Mouse (Mus musculus) limb, embryonic 15.5 days (tissue): ENCODE data around the gene Defb47. TPM values are rescaled to one million over a fixed set of nuclear protein-coding genes. Genes with fewer than 3 reads are reported as not detected.
A peak's percentile ranks its signal among the peaks of the same experiment; 100 is the strongest.

Experiments
- ATAC-seq: fragments of 200-750 bp; cut with Nextera tagmentation; 2 replicates; pipeline ENCODE4 v1.8.0; 2017; ENCODE audit warnings: low read depth, moderate TSS enrichment; ENCODE audit not compliant: insufficient number of reproducible peaks, low FRiP score, low TSS enrichment
- H3K27ac ChIP-seq: fragments of 300-500 bp; sonication (generic); 2 replicates; pipeline ENCODE4 v1.5.1; 2015; ENCODE audit warnings: moderate library complexity, mild to moderate bottlenecking, inconsistent platforms
- H3K27me3 ChIP-seq: fragments of 300-500 bp; sonication (generic); 2 replicates; pipeline ENCODE4 v1.6.1; 2015; ENCODE audit warnings: inconsistent platforms
- H3K36me3 ChIP-seq: fragments of 300-500 bp; sonication (generic); 2 replicates; pipeline ENCODE4 v1.6.1; 2015; ENCODE audit warnings: inconsistent platforms
- H3K4me1 ChIP-seq: fragments of 300-500 bp; sonication (generic); 2 replicates; pipeline ENCODE4 v1.6.1; 2015; ENCODE audit warnings: inconsistent platforms
- H3K4me2 ChIP-seq: fragments of 300-500 bp; sonication (generic); 2 replicates; pipeline ENCODE4 v1.6.1; 2015; ENCODE audit warnings: mild to moderate bottlenecking, inconsistent platforms
- H3K4me3 ChIP-seq: fragments of 300-500 bp; sonication (generic); 2 replicates; pipeline ENCODE4 v1.5.1; 2015; ENCODE audit warnings: mild to moderate bottlenecking, inconsistent platforms
- H3K9ac ChIP-seq: fragments of 300-500 bp; sonication (generic); 2 replicates; pipeline ENCODE4 v1.6.1; 2015; ENCODE audit warnings: inconsistent platforms
- H3K9me3 ChIP-seq: fragments of 300-500 bp; sonication (generic); 2 replicates; pipeline ENCODE4 v1.6.1; 2016; ENCODE audit warnings: inconsistent platforms
- WGBS: fragments of 180-500 bp; shearing (Covaris S2); methylation state at CpG from one replicate; pipeline ENCODE4 v1.1.7; 2015; 5-methylcytosine and 5-hydroxymethylcytosine counted together
- polyA plus RNA-seq: library from polyadenylated mRNA; unstranded; fragments of >200 nt; fragmentation: Nextera tagmentation; extraction: Ambion mirVana; gene quantifications from 2 replicates; pipeline ENCODE4 v1.2.1, GENCODE M21; 2015

The Defb47 gene
- polyA plus RNA-seq: not detected in 2 replicates

DNA sequence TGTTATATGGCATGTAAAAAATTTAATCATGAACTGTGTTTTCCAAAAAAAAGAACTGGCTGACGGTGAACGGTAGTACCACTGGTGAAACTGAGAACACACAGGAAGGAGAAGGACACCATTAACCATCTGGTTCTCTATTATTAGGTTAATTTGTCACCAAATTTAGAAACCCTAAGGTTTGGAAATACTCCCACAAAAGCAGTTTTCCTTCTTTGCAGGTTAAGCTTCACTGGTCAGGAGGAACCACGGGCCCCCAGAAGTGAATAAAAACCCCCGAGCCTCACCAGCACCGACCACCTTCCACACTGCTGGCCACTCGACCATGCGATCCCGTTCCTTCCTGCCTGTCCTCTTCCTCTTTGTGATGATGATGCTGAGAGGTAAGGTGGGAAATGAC, at the start of gene Defb47:
Gene Defb47 (plus strand): TSS at position 301 of the 400 bp plus-strand sequence.
- H3K27ac ChIP-seq: no peak within 1 kb of the TSS
- no peaks in the 10 kb centered on the region for H3K27me3 ChIP-seq
- ATAC-seq: no peak
- H3K9me3 ChIP-seq: no peaks in the 10 kb centered on the region
- no peaks in the 10 kb centered on the region for H3K36me3 ChIP-seq
- no peak within 1 kb of the TSS for H3K4me3 ChIP-seq
- no peak within 1 kb of the TSS for H3K4me2 ChIP-seq
- H3K9ac ChIP-seq: no peak within 1 kb of the TSS
- H3K4me1 ChIP-seq: no peaks in the 10 kb centered on the region
- 79% methylated on average over 8 of the region's 8 CpGs for WGBS

GRCm38 (mm10) chr14:62956091-62956490, 41.8 kb upstream of the Defb47 start:
- no peak for ATAC-seq
- no peak overlapping the region for H3K4me3 ChIP-seq
- H3K27ac ChIP-seq: no peak overlapping the region
- no peaks in the 10 kb centered on the region for H3K27me3 ChIP-seq
- no peak overlapping the region for H3K4me2 ChIP-seq
- no peaks in the 10 kb centered on the region for H3K4me1 ChIP-seq
- WGBS: 90% methylated on average over 9 of the region's 9 CpGs
- H3K9me3 ChIP-seq: no peaks in the 10 kb centered on the region
- H3K9ac ChIP-seq: no peak overlapping the region
- peaks cover 58% of the 10 kb centered on the region for H3K36me3 ChIP-seq

GRCm38 (mm10) chr14:62963632-62964031, 34.2 kb upstream of the Defb47 start:
- H3K4me1 ChIP-seq: peaks cover 7% of the 10 kb centered on the region; the same call in 1 of the 2 replicates
- peaks cover 4% of the 10 kb centered on the region for H3K36me3 ChIP-seq
- no peaks in the 10 kb centered on the region for H3K27me3 ChIP-seq
- WGBS: 76% methylated on average over 4 of the region's 4 CpGs
- H3K9ac ChIP-seq: no peak overlapping the region
- no peaks in the 10 kb centered on the region for H3K9me3 ChIP-seq
- no peak overlapping the region for H3K4me2 ChIP-seq
- no peak overlapping the region for H3K27ac ChIP-seq
- ATAC-seq: no peak
- no peak overlapping the region for H3K4me3 ChIP-seq

GRCm38 (mm10) chr14:62965342-62965741, 32.5 kb upstream of the Defb47 start:
- ATAC-seq: no peak
- peaks cover 7% of the 10 kb centered on the region; the same call in 1 of the 2 replicates for H3K4me1 ChIP-seq
- H3K36me3 ChIP-seq: no peaks in the 10 kb centered on the region
- no peak overlapping the region for H3K4me3 ChIP-seq
- H3K4me2 ChIP-seq: no peak overlapping the region
- no peaks in the 10 kb centered on the region for H3K27me3 ChIP-seq
- no peak overlapping the region for H3K9ac ChIP-seq
- 76% methylated on average over 5 of the region's 5 CpGs for WGBS
- no peak overlapping the region for H3K27ac ChIP-seq
- H3K9me3 ChIP-seq: no peaks in the 10 kb centered on the region

GRCm38 (mm10) chr14:62965811-62966520, 31.9 kb upstream of the Defb47 start:
- Histone ChIP-seq H3K4me2 (peak overlapping the region; percentile 44), H3K4me1 (peaks cover 7% of the 10 kb centered on the region; the same call in 1 of the 2 replicates), H3K9ac (no peak overlapping the region), H3K9me3 (no peaks in the 10 kb centered on the region), H3K4me3 (peak overlapping the region; percentile 28), H3K36me3 (no peaks in the 10 kb centered on the region), H3K27me3 (no peaks in the 10 kb centered on the region), H3K27ac (no peak overlapping the region)
- ATAC-seq: no peak
- WGBS: 17% methylated on average over 15 of the region's 15 CpGs

- Histone ChIP-seq H3K4me3 (no peak overlapping the region), H3K4me2 (no peak overlapping the region), H3K9ac (no peak overlapping the region), H3K36me3 (no peaks in the 10 kb centered on the region), H3K9me3 (no peaks in the 10 kb centered on the region), H3K27me3 (no peaks in the 10 kb centered on the region), H3K4me1 (no peaks in the 10 kb centered on the region), H3K27ac (no peak overlapping the region)
- WGBS: 12% methylated on average over 5 of the region's 5 CpGs
- no peak for ATAC-seq
Observed at GRCm38 (mm10) chr14:62975046-62975445, 22.8 kb upstream of the Defb47 start.

DNA sequence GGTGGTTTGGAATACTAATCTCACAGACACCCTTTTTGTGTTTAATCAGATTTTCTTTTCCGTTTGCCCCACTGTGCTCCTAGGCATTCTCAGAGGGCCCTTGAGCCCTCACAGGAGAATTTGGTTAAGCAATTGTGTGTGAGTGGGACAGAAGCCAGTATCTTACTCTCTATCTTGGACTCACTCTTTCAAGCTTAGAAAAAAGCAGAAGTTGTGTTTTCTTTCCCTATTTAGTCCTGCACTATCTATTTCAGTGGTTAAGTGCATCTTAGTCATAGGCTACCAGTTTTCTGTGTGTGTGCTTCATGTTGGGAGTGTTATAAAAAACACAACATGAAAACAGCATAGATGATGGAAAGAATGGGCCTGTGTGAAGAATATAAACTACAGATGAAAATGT, 18.1 kb upstream of the Defb47 start:
- Histone ChIP-seq H3K4me2 (no peak overlapping the region), H3K36me3 (no peaks in the 10 kb centered on the region), H3K4me3 (no peak overlapping the region), H3K27me3 (no peaks in the 10 kb centered on the region), H3K9ac (no peak overlapping the region), H3K27ac (no peak overlapping the region), H3K4me1 (no peaks in the 10 kb centered on the region), H3K9me3 (no peaks in the 10 kb centered on the region)
- WGBS: 85% methylated on average over 1 of the region's 1 CpGs
- no peak for ATAC-seq

DNA sequence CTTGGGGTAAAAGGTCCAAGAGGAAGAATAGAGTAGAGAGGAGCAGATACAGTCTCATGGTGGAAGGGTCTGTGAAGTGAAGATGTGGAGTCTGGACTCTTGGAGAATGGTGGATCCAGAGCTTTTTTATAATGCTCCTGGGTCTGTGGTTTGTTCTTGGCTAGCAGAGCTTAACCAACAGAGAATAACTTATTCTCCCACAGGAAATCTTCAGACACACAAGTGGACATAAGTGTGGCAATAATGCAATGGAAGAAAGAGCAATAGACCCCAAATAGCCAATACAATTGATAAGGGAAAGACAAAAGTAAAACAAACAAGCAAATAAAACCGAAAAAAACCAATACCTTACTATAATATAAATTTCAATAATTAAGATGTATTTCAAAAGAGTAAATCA, 13.5 kb upstream of the Defb47 start, which contains the start of gene Defb48:
Gene Defb48 (minus strand): TSS at position 101 of the 400 bp plus-strand sequence.
- Histone ChIP-seq H3K9ac (no peak within 1 kb of the TSS), H3K27ac (no peak within 1 kb of the TSS), H3K4me3 (no peak within 1 kb of the TSS), H3K4me1 (no peaks in the 10 kb centered on the region), H3K27me3 (no peaks in the 10 kb centered on the region), H3K36me3 (no peaks in the 10 kb centered on the region), H3K9me3 (no peaks in the 10 kb centered on the region), H3K4me2 (no peak within 1 kb of the TSS)
- ATAC-seq: no peak
- 67% methylated on average over 1 of the region's 1 CpGs for WGBS

DNA sequence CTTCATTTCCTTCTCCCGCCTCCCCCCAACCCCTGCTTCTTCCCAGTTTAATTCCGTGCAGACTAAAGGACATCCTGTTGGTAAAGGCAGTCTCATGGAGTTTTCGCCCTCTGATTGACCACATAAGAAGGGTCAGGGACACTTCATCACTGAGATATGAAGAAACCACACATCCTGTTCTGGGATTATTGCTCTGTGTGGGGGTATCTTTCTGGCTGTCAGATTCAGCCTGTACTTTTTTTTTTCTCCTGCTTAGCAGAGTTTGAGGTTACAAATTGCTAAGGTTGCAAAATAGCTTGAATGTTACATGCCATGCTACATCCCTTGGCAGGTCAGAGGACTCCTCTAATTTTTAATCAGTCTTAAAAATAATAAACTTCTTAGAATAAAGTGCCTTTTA, 6.6 kb upstream of the Defb47 start:
- H3K4me2 ChIP-seq: no peak overlapping the region
- no peaks in the 10 kb centered on the region for H3K27me3 ChIP-seq
- H3K27ac ChIP-seq: no peak overlapping the region
- no peak for ATAC-seq
- H3K4me3 ChIP-seq: no peak overlapping the region
- no peaks in the 10 kb centered on the region for H3K4me1 ChIP-seq
- H3K9me3 ChIP-seq: no peaks in the 10 kb centered on the region
- H3K36me3 ChIP-seq: no peaks in the 10 kb centered on the region
- WGBS: 71% methylated on average over 3 of the region's 3 CpGs
- no peak overlapping the region for H3K9ac ChIP-seq

DNA sequence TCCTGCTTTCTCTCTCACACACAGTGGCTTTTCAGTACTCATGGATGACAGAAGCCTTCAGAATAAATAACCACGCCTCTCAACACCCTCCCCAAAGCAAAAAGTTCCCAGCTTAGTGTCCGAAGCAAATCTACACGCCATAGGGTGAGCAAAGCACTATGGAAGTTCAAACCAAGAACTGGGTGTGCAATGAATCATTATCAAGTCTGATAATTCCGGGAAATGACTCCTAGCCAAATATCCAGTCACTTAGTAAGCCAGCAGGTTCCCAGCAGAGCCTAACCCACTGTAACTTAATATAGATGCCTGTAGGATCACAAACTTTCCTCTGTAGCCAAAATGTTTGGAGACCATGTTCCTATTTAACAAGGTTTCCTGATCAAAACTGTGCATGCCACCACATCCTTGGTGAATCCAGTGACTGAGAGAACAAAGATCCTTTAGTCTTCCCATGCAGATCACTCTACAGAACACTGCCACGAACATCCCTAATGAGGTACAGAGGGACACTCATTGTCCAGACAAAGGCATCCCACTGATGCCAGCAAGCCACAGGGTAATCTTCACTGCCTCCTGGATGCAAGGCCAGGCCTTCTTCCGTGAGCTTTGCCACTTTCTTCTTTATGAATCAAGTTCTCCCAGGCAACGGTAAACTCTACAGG, 5.9 kb upstream of the Defb47 start:
- ATAC-seq: no peak
- H3K4me2 ChIP-seq: no peak overlapping the region
- no peak overlapping the region for H3K4me3 ChIP-seq
- H3K27ac ChIP-seq: no peak overlapping the region
- WGBS: 80% methylated on average over 7 of the region's 7 CpGs
- H3K9me3 ChIP-seq: no peaks in the 10 kb centered on the region
- no peaks in the 10 kb centered on the region for H3K4me1 ChIP-seq
- no peak overlapping the region for H3K9ac ChIP-seq
- H3K36me3 ChIP-seq: no peaks in the 10 kb centered on the region
- H3K27me3 ChIP-seq: no peaks in the 10 kb centered on the region

DNA sequence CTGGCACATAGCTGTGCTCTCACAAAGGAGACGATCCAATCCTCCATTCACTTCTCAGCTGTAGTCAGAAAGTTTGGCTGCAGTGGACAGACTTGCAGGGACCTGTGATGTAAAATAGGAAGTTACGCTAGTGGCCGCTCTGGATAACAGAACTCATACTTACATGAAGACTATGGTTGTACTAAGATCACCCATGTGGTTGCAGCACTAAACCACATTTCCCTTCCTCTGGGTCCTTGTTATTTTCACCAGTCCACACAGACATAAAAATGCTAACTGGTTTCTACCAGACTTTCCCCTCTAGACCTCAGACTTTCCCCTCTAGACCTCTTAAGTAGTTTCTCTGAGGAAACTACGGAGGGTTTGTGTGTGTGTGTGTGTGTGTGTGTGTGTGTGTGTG, 1.1 kb downstream of the Defb47 start:
- Histone ChIP-seq H3K9me3 (no peaks in the 10 kb centered on the region), H3K27me3 (no peaks in the 10 kb centered on the region), H3K36me3 (no peaks in the 10 kb centered on the region), H3K9ac (no peak overlapping the region), H3K27ac (no peak overlapping the region), H3K4me1 (no peaks in the 10 kb centered on the region), H3K4me2 (no peak overlapping the region), H3K4me3 (no peak overlapping the region)
- 79% methylated on average over 4 of the region's 4 CpGs for WGBS
- ATAC-seq: no peak

DNA sequence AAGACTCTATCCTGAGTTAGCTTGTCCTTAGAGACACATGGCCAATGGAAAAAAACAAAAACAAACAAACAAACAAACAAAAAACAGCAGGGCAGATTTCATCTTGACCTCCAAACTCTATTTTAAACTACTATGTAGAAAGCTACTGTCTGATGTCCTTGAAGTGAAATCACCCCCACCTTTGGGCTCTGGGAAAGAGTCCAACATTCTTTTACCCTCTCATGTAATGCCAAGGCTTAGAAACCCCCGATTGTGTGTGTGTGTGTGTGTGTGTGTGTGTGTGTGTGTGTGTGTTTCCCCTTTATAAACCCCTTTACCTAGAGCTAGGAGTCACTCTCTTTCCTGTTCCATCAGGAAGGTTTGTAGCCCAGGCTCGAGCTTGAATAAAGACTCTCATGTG, 4.7 kb downstream of the Defb47 start:
- no peak overlapping the region for H3K27ac ChIP-seq
- H3K9me3 ChIP-seq: no peaks in the 10 kb centered on the region
- ATAC-seq: no peak
- H3K27me3 ChIP-seq: no peaks in the 10 kb centered on the region
- no peak overlapping the region for H3K4me3 ChIP-seq
- no peak overlapping the region for H3K9ac ChIP-seq
- H3K36me3 ChIP-seq: no peaks in the 10 kb centered on the region
- WGBS: 35% methylated on average over 2 of the region's 2 CpGs
- H3K4me1 ChIP-seq: no peaks in the 10 kb centered on the region
- no peak overlapping the region for H3K4me2 ChIP-seq
